Mouse (Mus musculus) gastrocnemius, postnatal 36 days (tissue): ENCODE measurements around the gene Mettl1. TPM values are rescaled to one million over a fixed set of nuclear protein-coding genes. Genes with fewer than 3 reads are reported as not detected.

Experiments used
- DNase-seq, 2 experiments: peaks; one replicate each; pipeline ENCODE4 v3.0.0; 2022
- intact Hi-C: fragments of 180-260 bp; cut with DNase I; formaldehyde crosslinking; loops from one replicate; pipeline ENCODE4 v1.15.1; 2025
- microRNA-seq, 2 experiments: library from miRNA; unstranded; fragments of <30 nt; microRNA quantifications; one replicate each; pipeline ENCODE4 v1.2.0; 2021
- total RNA-seq, 2 experiments: library from RNA; stranded (reverse); gene quantifications; 2 replicates each; pipeline ENCODE4 v1.2.3; 2021

Gene Mettl1
- total RNA-seq, 2 experiments from 2014 or later = 8.2 to 10.0 TPM

DNA sequence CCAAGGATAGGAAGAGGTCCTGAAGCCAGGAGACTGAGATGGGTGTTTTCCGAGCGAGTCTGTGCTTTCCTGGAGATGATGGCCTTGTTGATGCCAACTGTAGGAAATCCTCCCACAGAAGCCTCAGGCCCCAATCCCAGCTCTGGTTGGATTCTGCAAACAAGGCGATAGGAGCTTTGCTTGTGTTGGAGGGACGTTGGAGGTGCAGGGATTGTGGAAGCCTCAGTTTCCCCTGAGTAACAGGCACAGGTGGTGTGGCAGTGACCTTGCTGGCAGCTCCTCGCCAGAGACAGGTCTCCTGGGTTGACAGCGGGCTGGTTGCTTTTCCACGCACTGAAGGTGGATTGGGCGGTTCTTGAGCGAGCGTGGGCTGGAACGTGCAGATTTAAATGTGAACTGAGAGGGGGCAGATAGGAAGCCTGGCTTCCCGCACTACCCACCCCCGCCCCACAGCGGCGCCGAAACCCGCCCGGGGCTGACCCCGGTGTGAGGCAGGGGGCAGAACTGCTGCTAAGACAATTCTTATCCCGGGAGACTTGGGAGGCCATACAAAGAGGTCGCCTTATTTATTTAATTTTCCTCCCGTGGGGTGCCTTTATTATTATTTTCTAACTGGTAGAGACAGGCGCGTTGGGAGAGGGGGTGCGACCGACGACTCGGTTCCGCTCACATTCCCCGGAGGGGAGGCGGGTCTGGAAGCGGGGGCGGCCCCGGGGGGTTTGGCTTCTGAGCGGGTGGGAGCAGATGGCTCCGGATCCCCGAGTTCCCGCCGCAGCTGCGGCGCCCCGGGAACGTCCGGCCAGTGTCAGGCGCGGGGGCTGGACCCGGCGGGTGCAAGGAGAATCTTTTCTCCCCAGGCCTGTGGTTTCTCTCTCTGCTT is 39.9 kb downstream of the Mettl1 start:
- intact Hi-C loops = no loop called here
- peak in 1 of 2 experiments; percentile 62 for DNase-seq

DNA sequence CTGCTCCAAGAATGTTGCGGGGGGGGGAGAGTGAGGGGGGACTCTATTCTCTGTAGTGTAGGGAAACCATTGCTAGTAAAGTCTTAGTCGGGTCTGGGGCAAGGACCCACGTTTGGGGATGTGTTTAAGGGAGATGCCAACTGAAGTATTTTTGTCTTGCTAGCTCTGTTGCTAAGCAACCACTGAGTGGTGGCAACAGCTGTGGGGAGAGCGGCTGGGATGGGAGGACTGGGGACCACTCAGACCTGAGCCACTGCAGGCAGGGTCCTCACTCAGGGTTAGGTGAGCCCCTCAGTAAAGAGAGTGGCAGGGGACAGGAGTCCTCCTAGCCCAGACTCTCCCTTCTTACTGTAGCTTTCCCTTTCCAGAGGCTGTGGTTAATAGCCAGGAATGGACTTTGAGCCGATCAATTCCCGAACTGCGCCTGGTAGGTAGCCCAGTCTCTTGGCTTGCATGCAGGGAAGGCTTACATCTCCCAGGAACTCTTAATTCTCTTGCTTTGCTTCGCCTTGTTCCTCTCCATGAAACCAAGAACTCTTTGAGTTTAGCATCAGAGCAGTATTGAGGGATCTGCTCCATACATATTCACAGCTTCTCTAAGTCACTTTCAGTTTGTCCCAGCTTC is 40.9 kb downstream of the Mettl1 start:
- no peak for DNase-seq
- intact Hi-C loops = no loop called here

GRCm38 (mm10) chr10:127083292-127083914 is 42.2 kb downstream of the Mettl1 start:
- intact Hi-C loops = no loop called here
- no peak for DNase-seq

DNA sequence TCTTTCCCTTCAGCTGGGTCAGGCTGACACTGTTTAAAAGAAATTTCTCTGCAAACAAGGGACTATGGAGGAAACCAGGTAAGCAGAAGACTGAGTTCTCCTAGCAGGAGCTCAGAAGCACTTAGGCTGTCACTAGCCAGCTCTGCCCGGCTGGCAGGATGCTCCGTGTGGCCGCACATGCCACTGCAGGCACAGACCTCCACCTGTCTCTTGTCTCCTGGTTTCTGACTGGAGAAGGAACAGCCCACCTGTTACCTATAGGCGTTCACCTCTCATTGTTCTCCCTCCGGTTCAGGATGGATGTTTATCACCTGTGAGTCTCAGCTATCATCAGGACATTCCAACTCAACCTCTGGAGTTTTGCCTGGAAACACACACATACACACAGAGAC is 42.7 kb downstream of the Mettl1 start:
- intact Hi-C loops = no loop called here
- no peak for DNase-seq

DNA sequence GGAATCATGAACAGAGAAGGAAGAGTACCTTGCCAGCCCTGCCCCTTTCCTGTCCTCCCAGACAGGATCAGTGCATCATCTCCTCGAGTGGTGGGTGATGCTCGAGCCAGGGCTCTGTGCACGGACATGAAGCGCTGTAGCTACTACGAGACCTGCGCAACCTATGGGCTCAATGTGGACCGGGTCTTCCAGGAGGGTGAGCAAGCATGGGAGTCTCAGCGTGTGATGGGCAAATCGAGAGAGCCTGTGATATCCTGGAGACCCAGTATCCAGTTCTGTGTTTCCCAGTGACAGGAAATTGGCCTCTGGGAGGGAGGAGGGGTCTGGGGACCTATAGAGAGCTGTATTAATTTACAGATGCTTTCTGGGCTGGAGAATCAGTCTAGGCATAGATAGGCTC is 43.8 kb downstream of the Mettl1 start:
- no peak for DNase-seq
- intact Hi-C loops = no loop called here

DNA sequence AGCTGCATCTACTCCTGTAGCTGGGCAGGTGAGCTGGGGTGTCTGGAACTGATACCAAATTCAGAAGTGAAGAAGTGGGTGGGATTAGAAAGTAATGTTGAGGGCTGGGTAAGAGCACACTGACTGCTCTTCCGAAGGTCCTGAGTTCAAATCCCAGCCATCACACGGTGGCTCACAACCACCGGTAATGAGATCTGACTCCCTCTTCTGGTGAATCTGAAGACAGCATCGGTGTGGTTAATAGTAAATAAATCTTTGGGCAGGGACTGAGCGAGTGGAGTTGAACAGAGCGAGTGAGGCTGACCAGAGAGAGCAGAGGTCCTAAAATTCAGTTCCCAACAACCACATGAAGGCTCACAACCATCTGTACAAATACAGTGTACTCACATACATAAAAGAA is 44.4 kb downstream of the Mettl1 start:
- intact Hi-C loops = no loop called here
- DNase-seq = no peak

DNA sequence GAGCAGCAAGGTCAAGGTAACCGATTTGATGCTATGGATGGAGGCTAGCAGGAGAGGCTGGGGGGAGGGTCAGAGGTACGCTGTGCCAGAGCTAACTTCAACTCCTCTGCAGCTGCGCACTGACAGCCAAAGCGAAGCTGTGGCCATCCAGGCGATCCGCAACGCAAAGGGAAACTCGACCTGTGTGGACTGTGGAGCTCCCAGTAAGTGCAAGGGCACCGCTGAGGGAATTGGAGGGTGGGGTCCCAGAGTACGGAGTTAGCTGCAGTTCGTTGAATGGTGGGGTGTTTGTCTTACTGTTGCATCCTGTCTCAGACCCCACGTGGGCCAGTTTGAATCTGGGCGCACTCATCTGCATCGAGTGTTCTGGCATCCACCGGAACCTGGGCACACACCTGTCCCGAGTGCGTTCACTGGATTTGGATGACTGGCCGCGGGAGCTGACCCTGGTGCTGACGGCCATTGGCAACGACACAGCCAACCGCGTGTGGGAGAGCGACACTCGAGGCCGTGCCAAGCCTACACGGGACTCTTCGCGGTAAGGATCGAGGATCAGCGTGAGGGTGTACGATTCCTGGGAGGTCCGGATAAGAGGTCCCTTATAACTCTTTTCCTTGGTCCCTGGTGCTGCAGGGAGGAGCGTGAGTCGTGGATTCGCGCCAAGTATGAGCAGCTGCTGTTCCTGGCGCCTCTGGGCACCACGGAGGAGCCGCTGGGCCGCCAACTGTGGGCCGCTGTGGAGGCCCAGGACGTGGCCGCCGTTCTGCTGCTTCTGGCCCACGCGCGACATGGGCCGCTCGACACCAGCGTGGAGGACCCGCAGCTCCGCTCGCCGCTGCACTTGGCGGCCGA is 49.6 kb downstream of the Mettl1 start:
- peak in 1 of 2 experiments; percentile 21 for DNase-seq

GRCm38 (mm10) chr10:127091507-127092396 is 50.5 kb downstream of the Mettl1 start:
- DNase-seq = no peak
- intact Hi-C loops = no loop called here

More for the DNA sequence above, 49.6 kb downstream of the Mettl1 start:
- intact Hi-C loops = no loop called here

- intact Hi-C loops = no loop called here
- no peak for DNase-seq
These were observed 51.5 kb downstream of the Mettl1 start for GRCm38 (mm10) chr10:127092742-127093141.

DNA sequence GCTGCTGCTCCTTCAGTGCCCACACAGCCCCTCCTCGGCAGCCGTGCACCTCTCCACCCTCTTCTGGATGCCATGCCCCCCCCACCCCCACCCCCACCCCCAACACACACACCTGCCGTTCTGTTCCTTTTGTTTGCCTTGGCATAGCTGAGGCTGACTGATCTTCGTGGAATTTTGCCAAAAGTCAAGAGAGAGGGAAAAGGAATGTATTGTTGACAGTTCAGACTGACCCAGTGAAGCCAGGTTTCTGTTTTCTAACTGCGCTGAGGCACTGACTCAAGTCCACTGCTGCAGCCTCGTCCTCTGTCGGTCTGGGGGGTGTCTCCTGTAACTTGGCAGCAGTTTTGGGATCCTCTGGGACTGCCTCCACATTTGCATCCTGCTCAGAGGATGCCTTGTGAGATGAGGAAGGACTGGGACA is 53.2 kb downstream of the Mettl1 start:
- DNase-seq = no peak
- intact Hi-C loops = no loop called here

Small RNAs within 50 kb of the gene (microRNA-seq; reads per million reads assigned to microRNA genes)
- gene Mir26a-2 (43.8 to 945 reads per million in 2 experiments), gene Mir546 (0 to 1.5 reads per million in 2 experiments)

Other genes starting within 250 kb of the Mettl1 start
- 1 to 10 TPM; 1.3 to 1.7 TPM for gene Atp23, start 140.1 kb upstream of the Mettl1 start, total RNA-seq
- 100 to 1,000 TPM in 1 of 2 experiments, 10 to 100 TPM in 1; 83.2 to 103 TPM for gene Ctdsp2, start 62.7 kb upstream of the Mettl1 start, total RNA-seq
- 1 to 10 TPM; 1.8 to 2.0 TPM for gene Avil, start 40.7 kb upstream of the Mettl1 start, total RNA-seq
- 10 to 100 TPM; 20.5 to 21.7 TPM for gene Tsfm, start 10.6 kb upstream of the Mettl1 start, total RNA-seq
- under 1 TPM in 1 of 2 experiments, not detected in 1; 0.10 TPM for gene Eef1akmt3, start 99 bp downstream of the Mettl1 start, total RNA-seq
- under 1 TPM; 0.10 to 0.15 TPM for gene Cyp27b1, start 6.8 kb downstream of the Mettl1 start, total RNA-seq
- gene March9, start 18.8 kb downstream of the Mettl1 start, total RNA-seq = under 1 TPM; 0.64 to 0.66 TPM
- 10 to 100 TPM; 29.7 to 38.9 TPM for gene Cdk4, start 22.1 kb downstream of the Mettl1 start, total RNA-seq
- gene Tspan31, start 28.9 kb downstream of the Mettl1 start, total RNA-seq = 10 to 100 TPM; 22.1 to 25.0 TPM
- gene Agap2, start 33.9 kb downstream of the Mettl1 start, total RNA-seq = 1 to 10 TPM; 2.1 to 2.9 TPM
- 10 to 100 TPM; 10.7 to 11.4 TPM for gene Os9, start 79.7 kb downstream of the Mettl1 start, total RNA-seq
- 1 to 10 TPM in 1 of 2 experiments, under 1 TPM in 1; 0.69 to 1.0 TPM for gene B4galnt1, start 123.8 kb downstream of the Mettl1 start, total RNA-seq
- 1 to 10 TPM; 4.8 to 5.1 TPM for gene Slc26a10, start 139.2 kb downstream of the Mettl1 start, total RNA-seq
- gene Arhgef25, start 148.7 kb downstream of the Mettl1 start, total RNA-seq = 1 to 10 TPM; 8.3 to 9.4 TPM
- gene Dtx3, start 154.3 kb downstream of the Mettl1 start, total RNA-seq = 10 to 100 TPM; 21.2 to 24.6 TPM
- gene Pip4k2c, start 170.2 kb downstream of the Mettl1 start, total RNA-seq = 1 to 10 TPM; 5.6 to 6.1 TPM
- gene Kif5a, start 221.9 kb downstream of the Mettl1 start, total RNA-seq = under 1 TPM; 0.20 to 0.66 TPM
- 10 to 100 TPM; 86.8 to 91.8 TPM for gene Dctn2, start 225.0 kb downstream of the Mettl1 start, total RNA-seq
- 10 to 100 TPM; 11.5 to 17.1 TPM for gene Mbd6, start 247.6 kb downstream of the Mettl1 start, total RNA-seq